Mouse (Mus musculus) testis, adult 2 months (tissue): Measurements from ENCODE around the gene Krtap27-1.

Experiments
- CTCF ChIP-seq: fragments of 200-500 bp; IDR thresholded peaks from 2 replicates; pipeline ENCODE4 v1.5.1; 2012; ENCODE audit warnings: low read depth, mild to moderate bottlenecking, inconsistent platforms, low read length, moderate library complexity; ENCODE audit not compliant: control insufficient read depth, insufficient read depth, insufficient replicate concordance
- POLR2A ChIP-seq: fragments of 200-500 bp; IDR thresholded peaks from 2 replicates; pipeline ENCODE4 v1.6.1; 2012; ENCODE audit warnings: low read depth, mild to moderate bottlenecking, inconsistent platforms, low read length, moderate library complexity; ENCODE audit not compliant: control insufficient read depth

GRCm38 (mm10) chr16:88657426-88657825 is 14.0 kb downstream of the Krtap27-1 start:
- no peak for TF ChIP-seq CTCF
- no peak for TF ChIP-seq POLR2A
